Mouse (Mus musculus) embryonic fibroblast, embryonic 13.5 days (primary cell): ENCODE data around the gene Bst2.

ENCODE experiments used
- CTCF ChIP-seq: IDR thresholded peaks from 2 replicates; pipeline ENCODE4 v1.5.1; 2011; ENCODE audit warnings: mild to moderate bottlenecking, control low read depth, low read length, moderate library complexity, borderline replicate concordance; ENCODE audit not compliant: insufficient read depth
- POLR2A ChIP-seq: IDR thresholded peaks from 2 replicates; pipeline ENCODE4 v1.6.1; 2011; ENCODE audit warnings: low read depth, mild to moderate bottlenecking, control low read depth, low read length, moderate library complexity

- no peak for TF ChIP-seq CTCF
- TF ChIP-seq POLR2A, result no peak
Observed at GRCm38 (mm10) chr8:71574426-71574825, 37.2 kb upstream of the Bst2 start.
